Mouse (Mus musculus) heart, adult 2 months (tissue): Measurements from ENCODE around the gene Mib2.

Experiments used
- CTCF ChIP-seq: fragments of 200-600 bp; IDR thresholded peaks from 2 replicates; pipeline ENCODE4 v1.8.1; 2022; ENCODE audit warnings: antibody characterized with exemption, mild to moderate bottlenecking, moderate library complexity
- EP300 ChIP-seq: fragments of 200-500 bp; IDR thresholded peaks from 2 replicates; pipeline ENCODE4 v1.6.1; 2011; ENCODE audit warnings: low read depth, low read length, control low read depth; ENCODE audit not compliant: insufficient read depth

DNA sequence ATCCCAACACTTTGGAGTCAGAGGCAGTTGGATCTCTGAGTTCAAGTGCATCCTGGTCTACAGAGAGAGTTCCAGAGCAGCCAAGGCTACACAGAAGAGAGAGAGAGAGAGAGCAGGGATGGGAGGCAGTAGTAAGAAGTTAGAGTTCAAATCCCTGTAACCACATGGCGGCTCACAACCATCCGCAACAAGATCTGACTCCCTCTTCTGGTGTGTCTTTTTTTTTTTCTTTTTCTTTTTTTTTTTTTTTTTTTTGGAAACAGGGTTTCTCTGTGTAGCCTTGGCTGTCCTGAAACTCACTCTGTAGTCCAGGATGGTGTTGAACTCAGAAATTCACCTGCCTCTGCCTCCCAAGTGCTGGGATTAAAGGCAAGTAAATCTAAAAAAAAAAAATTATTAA is 3.1 kb upstream of the Mib2 start:
- TF ChIP-seq CTCF = no peak
- no peak for TF ChIP-seq EP300
